ENCODE assay signal across 9 mouse cellular contexts in the genomic region with DNA sequence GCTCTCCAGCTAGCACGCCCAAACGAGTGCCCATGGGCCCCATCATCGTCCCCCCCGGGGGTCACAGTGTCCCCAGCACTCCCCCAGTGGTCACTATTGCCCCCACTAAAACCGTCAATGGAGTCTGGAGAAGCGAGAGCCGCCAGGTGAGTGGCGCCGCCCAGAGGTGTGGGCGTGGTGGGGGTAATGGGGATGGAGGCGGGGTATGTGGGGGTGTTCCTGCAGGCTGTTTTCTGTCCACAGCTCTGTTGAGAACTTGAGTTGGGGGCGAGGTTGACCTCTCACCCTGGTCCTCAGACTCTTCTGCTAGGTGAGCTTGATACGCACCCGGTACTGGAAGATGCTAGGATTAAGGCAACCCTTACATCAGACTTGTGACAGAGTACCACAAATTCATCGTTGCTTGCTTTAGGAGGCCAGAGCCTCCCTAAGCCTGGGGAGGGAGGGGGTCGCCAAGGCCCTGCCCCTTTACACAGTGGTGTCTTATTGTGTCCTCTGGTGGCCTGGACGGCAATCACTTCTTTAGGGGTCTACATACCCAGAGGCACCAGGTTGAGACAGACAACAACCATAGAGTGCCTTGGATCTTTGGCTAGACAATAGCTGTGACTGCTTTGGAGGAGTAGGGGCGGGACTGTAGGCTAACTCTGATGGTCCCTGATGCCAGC. TPM values are rescaled to one million over a fixed set of nuclear protein-coding genes. Genes with fewer than 3 reads are reported as not detected.
DNase-seq lines count a peak whose midpoint lies in the region; ATAC-seq and TF ChIP-seq lines count a peak whose summit lies in the region.
"Had no signal": no experiment of that assay in that cellular context is flagged by ENCODE, and none has a peak within 500 bp of the region (broad histone marks: within the 10 kb centered on the region; RNA-seq: fewer than 3 reads in every experiment).

No protein-coding gene starts in this region.

- 70% methylated on average over 18 of the region's 18 CpGs for WGBS in embryonic facial prominence, embryonic 14.5 days
- WGBS in hindbrain, postnatal 0 days: 81% methylated on average over 18 of the region's 18 CpGs
- 82% methylated on average over 18 of the region's 18 CpGs for WGBS in midbrain, postnatal 0 days

- H3K9me3 ChIP-seq in embryonic facial prominence, embryonic 14.5 days (ENCODE audit: control insufficient read depth, low read length): no peaks in the 10 kb centered on the region
- no peaks in the 10 kb centered on the region for H3K9me3 ChIP-seq in hindbrain, postnatal 0 days (ENCODE audit: low read length)
- H3K9me3 ChIP-seq in midbrain, postnatal 0 days (ENCODE audit: low read length): no peaks in the 10 kb centered on the region

- H3K4me3 ChIP-seq in layer of hippocampus, adult 2 months: no peak overlapping the region
- no peak overlapping the region for H3K4me3 ChIP-seq in embryonic facial prominence, embryonic 14.5 days (ENCODE audit: low read depth, low read length)
- no peak overlapping the region for H3K4me3 ChIP-seq in hindbrain, postnatal 0 days (ENCODE audit: low read length)
- H3K4me3 ChIP-seq in midbrain, postnatal 0 days (ENCODE audit: low read depth, low read length): no peak overlapping the region

- H3K27me3 ChIP-seq in embryonic facial prominence, embryonic 14.5 days (replicated peaks; ENCODE audit: control insufficient read depth, insufficient read depth, low read length): no peaks in the 10 kb centered on the region
- no peaks in the 10 kb centered on the region for H3K27me3 ChIP-seq in hindbrain, postnatal 0 days (ENCODE audit: insufficient read depth, low read length)
- H3K27me3 ChIP-seq in midbrain, postnatal 0 days (ENCODE audit: insufficient read depth, low read length): no peaks in the 10 kb centered on the region
- H3K27me3 ChIP-seq: Patski had no signal

- TF ChIP-seq CTCF in layer of hippocampus, adult 2 months (conservative IDR thresholded peaks at IDR 0.05): no peak
- no peak for TF ChIP-seq CTCF in hindbrain, postnatal 0 days (IDR thresholded peaks at IDR 0.05; ENCODE audit: low read depth)
- TF ChIP-seq CTCF in midbrain, postnatal 0 days (IDR thresholded peaks at IDR 0.05): no peak

- no peak for DNase-seq in layer of hippocampus, adult 2 months (ENCODE audit: low spot score in 2 of 2)
- no peak for DNase-seq in layer of hippocampus, postnatal 10 days (ENCODE audit: low spot score in 2 of 2)
- no peak for DNase-seq in embryonic facial prominence, embryonic 14.5 days (ENCODE audit: low spot score)
- DNase-seq in hindbrain, postnatal 0 days (ENCODE audit: low spot score): no peak
- no peak for DNase-seq in midbrain, postnatal 0 days (ENCODE audit: low spot score)
- no peak for DNase-seq in spleen, postnatal 4 days (ENCODE audit: low spot score in 2 of 2)
- DNase-seq in ovary, postnatal 36 days (ENCODE audit: low spot score): no peak
- DNase-seq in cerebellum, adult 9-10 months: no peak

- H3K27ac ChIP-seq in layer of hippocampus, adult 2 months: peak overlapping the region; percentile 97
- peak overlapping the region; percentile 68 for H3K27ac ChIP-seq in embryonic facial prominence, embryonic 14.5 days (replicated peaks; ENCODE audit: low read depth, low read length)
- H3K27ac ChIP-seq in hindbrain, postnatal 0 days: peak overlapping the region; percentile 64
- peak overlapping the region; percentile 77 for H3K27ac ChIP-seq in midbrain, postnatal 0 days (ENCODE audit: low read depth, low read length)

- H3K4me1 ChIP-seq in embryonic facial prominence, embryonic 14.5 days (ENCODE audit: control insufficient read depth, insufficient read depth, low read length): peaks cover 59% of the 10 kb centered on the region
- H3K4me1 ChIP-seq in hindbrain, postnatal 0 days (ENCODE audit: insufficient read depth, low read length): peaks cover 54% of the 10 kb centered on the region
- H3K4me1 ChIP-seq in midbrain, postnatal 0 days (ENCODE audit: insufficient read depth, low read length): peaks cover 33% of the 10 kb centered on the region

- H3K9ac ChIP-seq in embryonic facial prominence, embryonic 14.5 days (ENCODE audit: low read depth, low read length): peak overlapping the region; percentile 40; the same call in 1 of the 2 replicates
- no peak overlapping the region for H3K9ac ChIP-seq in hindbrain, postnatal 0 days (replicated peaks; ENCODE audit: low read length)
- no peak overlapping the region for H3K9ac ChIP-seq in midbrain, postnatal 0 days (replicated peaks; ENCODE audit: low read length, poor library complexity, severe bottlenecking)

- peaks cover 20% of the 10 kb centered on the region for H3K36me3 ChIP-seq in embryonic facial prominence, embryonic 14.5 days (ENCODE audit: control insufficient read depth, insufficient read depth, low read length)
- H3K36me3 ChIP-seq in hindbrain, postnatal 0 days (ENCODE audit: insufficient read depth, low read length): peaks cover 12% of the 10 kb centered on the region; the same call in 1 of the 2 replicates
- peaks cover 21% of the 10 kb centered on the region for H3K36me3 ChIP-seq in midbrain, postnatal 0 days (ENCODE audit: insufficient read depth, low read length)

- H3K4me2 ChIP-seq in embryonic facial prominence, embryonic 14.5 days (ENCODE audit: low read depth, low read length): peak overlapping the region; percentile 36; the same call in 1 of the 2 replicates
- no peak overlapping the region for H3K4me2 ChIP-seq in hindbrain, postnatal 0 days (ENCODE audit: low read depth, low read length)
- H3K4me2 ChIP-seq in midbrain, postnatal 0 days (ENCODE audit: low read depth, low read length, poor library complexity, severe bottlenecking): no peak overlapping the region

- no peak for ATAC-seq in embryonic facial prominence, embryonic 14.5 days (ENCODE audit: low read depth)
- no peak for ATAC-seq in hindbrain, postnatal 0 days
- no peak for ATAC-seq in midbrain, postnatal 0 days (ENCODE audit: low FRiP score)

RNA-seq across cellular contexts. Expression of gene Gins2, which starts 26.3 kb away (rescaled TPM):
- total RNA-seq in layer of hippocampus, adult 2 months (2021): 1 to 10 TPM; 5.2 to 6.2 TPM
- 1 to 10 TPM; 2.5 to 4.2 TPM for total RNA-seq in layer of hippocampus, postnatal 10 days (2021)
- polyA plus RNA-seq in embryonic facial prominence, embryonic 14.5 days (2014; fragmentation: Nextera tagmentation; extraction: Ambion mirVana): 82.7 and 94.0 TPM in 2 replicates
- 2.8 and 12.3 TPM in 2 replicates for total RNA-seq in hindbrain, postnatal 0 days (2014; rRNA removed)
- 17.2 and 20.6 TPM in 2 replicates for polyA plus RNA-seq in hindbrain, postnatal 0 days (2015; fragmentation: Nextera tagmentation; extraction: Ambion mirVana)
- total RNA-seq in midbrain, postnatal 0 days (2014; rRNA removed): 5.8 and 18.1 TPM in 2 replicates
- 8.4 and 11.3 TPM in 2 replicates for polyA plus RNA-seq in midbrain, postnatal 0 days (2015; fragmentation: Nextera tagmentation; extraction: Ambion mirVana)
